Mouse (Mus musculus): ENCODE data around the gene 4930558C23Rik. TPM values are rescaled to one million over a fixed set of nuclear protein-coding genes. Genes with fewer than 3 reads are reported as not detected.
"Not testable (repeated sequence)": the region's sequence is repeated elsewhere in the genome, so short reads cannot be mapped to it uniquely, and the experiment has no call there.

The 4930558C23Rik gene
- total RNA-seq, 4 experiments from 2014 or later, result not detected

DNA sequence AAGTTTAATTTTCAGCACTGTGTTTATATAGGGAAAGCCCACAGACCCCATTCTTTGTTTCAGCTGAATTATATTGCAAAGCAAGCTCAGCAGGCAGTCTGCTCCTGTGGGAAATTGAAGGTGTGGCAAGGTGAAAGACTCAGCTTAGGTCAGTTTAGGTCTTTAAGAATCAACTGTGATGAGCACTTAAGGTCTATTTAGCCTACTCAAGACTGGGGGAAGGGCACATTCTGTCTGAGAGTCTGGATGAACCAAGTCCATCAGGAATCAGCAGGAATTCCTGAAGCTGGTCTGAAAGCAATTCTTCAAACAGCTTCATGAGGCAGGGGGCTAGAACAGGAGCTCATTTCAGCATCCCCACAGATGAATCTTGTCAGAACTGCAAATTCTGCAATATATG lies 32.5 kb downstream of the 4930558C23Rik start:
- DNase-seq, result no peak

DNA sequence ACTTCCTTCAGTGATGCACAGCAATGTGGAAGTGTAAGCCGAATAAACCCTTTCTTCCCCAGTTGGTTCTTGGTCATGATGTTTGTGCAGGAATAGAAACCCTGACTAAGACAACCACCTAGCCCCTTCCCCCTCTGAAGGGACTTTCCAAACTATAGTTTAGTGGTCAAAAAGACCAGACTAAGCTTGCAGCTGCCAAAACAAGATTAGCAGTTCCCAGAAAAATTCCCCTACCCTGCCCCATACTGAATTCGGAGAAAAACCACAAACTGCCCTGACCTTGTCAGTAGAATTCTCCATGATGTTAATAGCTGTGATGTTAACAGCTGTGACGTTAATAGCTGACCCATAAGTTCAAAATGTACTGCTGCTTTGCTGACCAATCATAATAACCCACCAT lies 42.4 kb downstream of the 4930558C23Rik start:
- DNase-seq, result not testable (repeated sequence)

DNA sequence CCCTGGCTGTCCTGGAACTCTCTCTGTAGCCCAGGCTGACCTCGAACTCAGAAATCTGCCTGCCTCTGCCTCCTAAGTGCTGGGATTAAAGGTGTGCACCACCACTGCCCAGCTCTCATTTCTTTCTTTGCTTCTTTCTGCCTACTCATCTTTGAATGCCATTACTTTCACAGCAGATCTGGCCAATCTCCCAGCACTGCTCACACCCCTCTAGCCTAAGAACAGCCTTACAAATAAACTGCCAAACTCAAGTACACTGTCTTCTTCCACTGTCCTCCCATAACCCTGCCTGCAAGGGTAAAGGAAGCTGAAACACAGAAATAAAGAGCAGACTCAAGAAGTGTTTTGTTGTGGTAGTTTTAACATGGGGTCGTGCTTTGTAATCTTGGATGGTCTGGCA lies 44.9 kb downstream of the 4930558C23Rik start:
- DNase-seq, result no peak

DNA sequence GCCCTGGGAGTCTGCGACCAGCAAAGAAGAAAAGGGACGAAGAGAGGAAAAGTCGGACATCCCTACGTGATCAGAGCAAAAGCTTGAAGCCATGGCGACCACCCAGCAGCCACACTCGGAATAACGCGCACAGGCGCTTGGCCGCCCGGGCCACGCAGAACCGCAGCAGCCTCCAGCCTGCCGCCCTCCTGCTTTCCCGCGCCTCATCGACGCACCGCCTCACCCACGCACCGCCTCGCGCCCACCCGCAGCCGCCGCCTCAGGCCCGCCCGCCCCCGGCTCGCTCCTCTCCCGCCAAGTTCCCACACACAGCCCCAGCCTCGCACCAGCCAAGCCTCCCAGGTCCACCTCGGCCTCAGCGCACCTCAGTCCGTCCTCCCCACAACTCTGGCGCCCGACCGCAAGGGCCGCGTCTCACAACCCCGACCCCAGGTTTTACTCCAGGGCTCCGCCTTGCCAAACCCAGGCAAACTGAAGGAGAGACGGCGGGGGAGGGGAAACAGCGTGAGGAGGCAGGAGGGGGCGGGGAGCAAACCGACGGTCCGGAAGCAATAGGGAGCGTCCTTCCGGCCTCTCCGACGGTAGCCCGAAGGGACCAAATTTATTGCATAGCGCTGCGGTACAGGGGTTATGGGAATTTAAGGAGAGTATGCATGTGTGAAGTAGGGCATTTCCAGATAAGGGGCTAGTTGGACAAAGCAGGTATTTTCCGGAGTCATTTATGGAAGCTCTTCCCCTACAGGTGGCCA lies 45.8 kb downstream of the 4930558C23Rik start, which contains the start of gene Setdb1:
Gene Setdb1 (minus strand): TSS at position 502 of the 749 bp plus-strand sequence.
- DNase-seq, result peak; percentile 88

DNA sequence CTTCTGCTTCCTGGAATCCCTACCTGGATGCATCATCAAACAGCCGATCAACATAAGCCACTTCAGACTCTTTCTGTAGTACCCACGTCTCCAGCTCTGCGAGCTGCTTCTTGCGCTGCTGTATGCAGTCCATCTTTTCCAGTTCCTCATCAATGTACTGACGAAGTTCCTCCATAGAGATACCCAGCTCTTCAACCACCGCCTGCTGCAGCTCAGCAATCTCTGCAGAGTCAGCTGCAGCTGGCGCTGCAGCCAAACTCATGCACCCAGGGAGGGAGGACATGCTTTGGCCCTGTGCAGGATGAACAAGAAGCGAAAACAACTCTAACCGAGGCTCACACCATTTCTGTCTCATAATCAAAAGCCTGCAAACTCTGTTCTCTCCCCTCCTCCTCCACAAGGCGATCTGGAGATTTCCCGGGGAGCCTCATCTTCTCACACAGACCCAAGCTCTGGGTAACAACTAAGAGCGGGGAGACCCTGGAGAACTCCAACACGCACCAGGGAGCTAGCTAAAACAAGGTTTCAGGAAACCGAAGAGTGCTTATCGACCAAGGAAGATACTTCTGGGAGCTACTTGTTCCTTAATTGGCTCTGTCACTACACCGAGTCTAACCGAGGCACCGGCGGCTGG lies 46.6 kb downstream of the 4930558C23Rik start:
- DNase-seq, result not testable (repeated sequence)

DNA sequence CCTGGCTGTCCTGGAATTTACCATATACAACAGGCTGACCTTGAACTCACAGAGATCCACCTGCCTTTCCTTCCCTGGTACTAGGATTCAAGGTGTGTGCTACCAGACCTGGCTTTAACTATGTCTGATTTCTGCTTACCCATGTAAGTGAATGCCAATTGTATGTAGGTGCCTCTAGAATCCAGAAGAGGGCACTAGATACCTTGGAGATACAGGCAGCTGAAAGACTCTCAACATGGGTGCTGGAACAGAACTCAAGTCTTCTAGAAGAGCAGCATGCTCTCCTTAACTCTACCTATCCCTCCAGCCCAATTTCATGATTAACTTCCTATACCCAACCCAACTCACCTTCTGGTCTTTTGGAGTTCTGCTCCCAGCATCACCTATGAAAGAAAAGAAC lies 53.1 kb downstream of the 4930558C23Rik start:
- DNase-seq, result no peak

DNA sequence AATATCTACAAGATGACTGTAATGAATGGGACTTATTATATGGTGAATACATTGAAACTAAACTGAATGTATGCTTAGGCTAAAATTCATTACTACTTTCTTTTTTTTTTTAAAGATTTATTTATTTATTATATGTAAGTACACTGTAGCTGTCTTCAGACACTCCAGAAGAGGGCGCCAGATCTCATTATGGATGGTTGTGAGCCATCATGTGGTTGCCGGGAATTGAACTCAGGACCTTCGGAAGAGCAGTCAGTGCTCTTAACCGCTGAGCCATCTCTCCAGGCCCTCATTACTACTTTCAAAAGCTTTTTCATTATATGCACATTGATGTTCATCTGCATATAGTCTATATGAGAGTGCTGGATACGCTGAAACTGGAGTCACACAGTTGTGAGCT lies 54.3 kb downstream of the 4930558C23Rik start:
- DNase-seq, result not testable (repeated sequence)

DNA sequence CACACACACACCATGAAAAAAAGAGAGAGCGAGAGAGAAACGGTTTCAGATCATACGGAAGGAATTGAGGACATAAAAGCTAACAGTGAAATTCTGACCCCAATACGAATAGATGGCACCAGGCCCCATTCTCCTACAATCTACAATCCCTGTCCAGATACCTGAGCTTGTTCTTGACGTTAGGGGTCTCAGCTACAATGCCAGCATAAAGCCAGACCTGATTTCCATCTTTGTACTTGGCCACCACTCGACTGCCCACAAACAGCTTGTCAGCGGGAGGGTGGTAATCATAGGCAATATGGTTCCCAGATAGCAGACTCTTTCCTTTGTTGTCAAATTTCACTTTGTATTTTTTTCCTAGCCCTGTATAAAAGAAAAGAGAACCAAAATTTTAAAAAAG lies 56.2 kb downstream of the 4930558C23Rik start:
- no peak for DNase-seq

DNA sequence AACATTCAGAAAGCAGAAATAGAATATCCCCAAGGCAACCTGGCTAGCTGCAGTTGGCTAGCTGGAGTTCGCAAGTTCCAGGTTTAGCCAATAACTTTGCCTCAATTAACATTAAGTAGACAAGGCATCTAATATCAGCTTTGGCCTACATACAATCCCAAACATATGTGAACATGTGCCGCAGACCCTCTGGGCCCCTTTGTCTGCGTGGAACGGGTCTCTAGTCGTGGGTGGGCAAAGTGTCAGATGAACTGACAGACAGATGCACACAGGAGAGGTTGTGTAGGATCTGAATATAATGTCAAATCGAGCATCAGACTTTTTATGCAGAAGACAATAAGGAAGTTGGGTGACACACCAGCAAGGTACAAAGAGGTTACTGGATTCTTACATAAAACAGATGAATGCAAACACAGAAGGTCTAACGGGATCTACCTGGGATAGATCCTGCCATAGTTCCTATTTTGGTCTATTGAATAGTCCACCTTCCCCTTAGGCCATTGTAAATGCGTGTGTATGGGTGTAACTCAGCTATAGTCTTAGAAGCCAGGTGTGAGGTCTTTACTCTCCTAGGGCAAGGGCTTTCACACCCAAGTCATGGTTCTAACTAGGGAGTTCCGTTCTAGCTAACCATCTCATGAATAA lies 59.2 kb downstream of the 4930558C23Rik start:
- not testable (repeated sequence) for DNase-seq

DNA sequence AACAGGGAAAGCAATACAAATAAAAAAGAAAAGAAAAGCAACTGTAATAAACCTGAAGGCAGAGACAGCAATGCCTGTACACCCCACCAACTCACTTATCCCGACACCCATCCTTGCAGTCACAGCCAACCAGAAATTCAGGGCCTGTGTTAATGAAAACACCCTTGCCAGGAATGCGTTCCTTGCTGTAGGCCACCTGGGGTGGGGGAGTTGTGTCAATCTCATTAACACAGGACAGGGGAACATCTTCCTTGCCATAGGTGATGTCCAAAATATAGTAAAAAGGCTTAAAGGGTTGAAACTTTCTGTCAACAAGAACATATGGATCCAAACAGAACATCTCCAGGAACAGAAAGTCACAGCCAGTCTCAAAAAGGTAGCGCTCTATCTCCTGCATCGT lies 64.4 kb downstream of the 4930558C23Rik start:
- no peak for DNase-seq

DNA sequence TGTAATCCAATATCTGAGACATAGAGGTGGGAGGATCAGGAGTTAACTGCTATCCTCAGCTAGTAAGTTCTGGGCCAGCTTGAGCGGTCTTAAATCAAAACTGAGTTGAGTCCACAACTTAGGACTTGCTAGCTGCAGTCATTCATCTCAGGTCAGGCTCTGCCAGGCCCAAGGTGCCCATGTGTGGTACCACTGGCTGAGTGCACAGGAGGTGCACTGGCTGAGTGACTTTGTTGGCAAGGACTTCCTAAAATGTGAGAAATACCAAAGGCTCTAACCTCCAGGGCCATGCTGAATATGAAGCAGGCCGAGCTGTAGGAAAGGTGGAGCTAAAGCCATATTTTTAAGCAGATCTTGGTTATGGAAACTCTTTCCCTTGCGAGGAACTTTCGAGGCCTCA lies 65.3 kb downstream of the 4930558C23Rik start:
- DNase-seq, result no peak

Other genes with a start within 250 kb of the 4930558C23Rik start
- 10 to 100 TPM in 2 of 4 experiments, 1 to 10 TPM in 2; 4.0 to 13.1 (median 8.0) TPM for gene Sema6c, start 242.4 kb downstream of the 4930558C23Rik start, total RNA-seq (2022)
- gene Gabpb2, start 184.9 kb downstream of the 4930558C23Rik start, total RNA-seq (2022), result 10 to 100 TPM; 21.4 to 40.8 (median 28.2) TPM
- gene Cdc42se1, start 174.1 kb downstream of the 4930558C23Rik start, total RNA-seq (2022), result 100 to 1,000 TPM in 2 of 4 experiments, 10 to 100 TPM in 2; 81.4 to 119 (median 97.4) TPM
- 1 to 10 TPM; 6.6 to 7.1 (median 6.8) TPM for gene Mllt11, start 170.7 kb downstream of the 4930558C23Rik start, total RNA-seq (2022)
- gene Gm128, start 161.2 kb downstream of the 4930558C23Rik start, total RNA-seq (2022), result under 1 TPM in 1 of 4 experiments, not detected in 3; 0.19 TPM
- gene Bnipl, start 151.6 kb downstream of the 4930558C23Rik start, total RNA-seq (2022), result under 1 TPM in 1 of 4 experiments, not detected in 3; 0.75 TPM
- gene Mindy1, start 121.5 kb downstream of the 4930558C23Rik start, total RNA-seq (2022), result 100 to 1,000 TPM; 127 to 191 (median 150) TPM
- gene Prune1, start 120.8 kb downstream of the 4930558C23Rik start, total RNA-seq (2022), result 10 to 100 TPM; 26.8 to 34.8 (median 31.7) TPM
- gene Anxa9, start 95.7 kb downstream of the 4930558C23Rik start, total RNA-seq (2022), result 1 to 10 TPM; 1.9 to 4.2 (median 3.0) TPM
- gene Cers2, start 88.0 kb downstream of the 4930558C23Rik start, total RNA-seq (2022), result 100 to 1,000 TPM; 211 to 272 (median 241) TPM
- 10 to 100 TPM; 22.2 to 38.1 (median 27.8) TPM for gene Setdb1, start 45.6 kb downstream of the 4930558C23Rik start, total RNA-seq (2022)
- 10 to 100 TPM; 64.5 to 87.3 (median 75.1) TPM for gene Arnt, start 31.5 kb upstream of the 4930558C23Rik start, total RNA-seq (2022)
- 1 to 10 TPM; 4.6 to 9.3 (median 5.1) TPM for gene Ctsk, start 96.4 kb upstream of the 4930558C23Rik start, total RNA-seq (2022)
- 100 to 1,000 TPM in 2 of 4 experiments, 10 to 100 TPM in 2; 52.8 to 131 (median 95.6) TPM for gene Ctss, start 123.9 kb upstream of the 4930558C23Rik start, total RNA-seq (2022)
- not detected for gene Hormad1, start 156.8 kb upstream of the 4930558C23Rik start, total RNA-seq (2022)
- gene Golph3l, start 186.1 kb upstream of the 4930558C23Rik start, total RNA-seq (2022), result 10 to 100 TPM; 53.5 to 63.5 (median 61.5) TPM
- 100 to 1,000 TPM; 102 to 141 (median 119) TPM for gene Ensa, start 222.2 kb upstream of the 4930558C23Rik start, total RNA-seq (2022)

All from adrenal gland, adult 8-10 months (tissue).